Mouse (Mus musculus): ENCODE measurements at regions not wholly inside any gene's neighbourhood (a gene's known extent, or its start where the extent isn't known, plus 50 kb on each side); places are given as distances from the start of the nearest gene placed in this dataset.

DNA sequence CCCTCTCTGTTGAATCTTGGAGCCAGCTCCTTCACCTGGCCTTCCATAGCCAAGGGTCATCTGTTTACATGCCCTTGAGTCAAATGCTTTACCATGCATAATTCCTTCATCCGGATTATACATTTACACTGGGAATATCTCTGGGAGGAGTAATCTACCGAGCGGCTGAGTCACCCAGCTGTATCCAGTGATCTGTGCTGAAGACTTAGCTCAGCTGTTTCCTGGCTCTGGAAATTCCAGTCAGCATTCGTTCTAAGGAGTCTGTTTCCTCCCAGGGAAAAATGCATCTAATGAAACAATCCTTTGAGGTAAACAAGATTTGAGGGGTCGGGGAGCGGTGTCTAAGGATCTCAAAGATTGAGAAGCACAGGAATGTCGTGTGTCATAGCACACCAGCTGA, 276.9 kb downstream of the Rps24 start:
- no peak for TF ChIP-seq CTCF (IDR thresholded peaks at IDR 0.05; ENCODE audit: extremely low read depth, insufficient read length, insufficient replicate concordance, low read depth, low read length)
- no peak for TF ChIP-seq POLR2A (IDR thresholded peaks at IDR 0.05; ENCODE audit: low read depth, low read length)

All from small intestine, adult 2 months (tissue).